Mouse (Mus musculus): Measurements from ENCODE around the gene Med25.

DNA sequence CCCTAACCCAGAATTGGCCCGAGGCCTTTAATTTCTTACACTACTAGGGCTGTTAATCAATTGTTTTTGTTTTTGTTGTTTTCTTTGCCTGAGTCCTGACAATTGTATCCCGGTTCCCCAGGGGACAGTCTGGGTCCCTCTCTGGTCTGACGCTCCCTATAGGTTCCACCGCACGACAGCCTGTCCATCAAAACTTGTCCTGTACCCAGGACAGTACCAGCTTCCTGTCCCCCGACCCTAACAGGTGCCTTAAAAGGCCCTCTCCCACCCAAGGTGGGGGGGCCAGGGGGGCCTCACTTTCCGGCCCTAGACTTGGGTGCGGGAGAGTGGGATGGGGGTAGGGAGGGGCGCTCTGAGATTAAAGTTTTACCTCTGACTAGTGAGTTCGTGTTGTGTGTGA is 37.5 kb downstream of the Med25 start:
- no peak for TF ChIP-seq POLR2A (IDR thresholded peaks at IDR 0.05; ENCODE audit: insufficient read depth, low read depth, low read length)
- peak; percentile 51 for TF ChIP-seq CTCF (IDR thresholded peaks at IDR 0.05)
- no peak for TF ChIP-seq EP300 (IDR thresholded peaks at IDR 0.05; ENCODE audit: insufficient read depth, low read depth, low read length)

All from heart, adult 2 months (tissue).